Mouse (Mus musculus) liver, embryonic 18 days (tissue): ENCODE measurements around the gene Gm28827. TPM values are rescaled to one million over a fixed set of nuclear protein-coding genes. Genes with fewer than 3 reads are reported as not detected.

Experiments used
- polyA plus RNA-seq: library from polyadenylated mRNA; depleted of rRNA; stranded (reverse); fragments of >200 nt; gene quantifications from 2 replicates; pipeline ENCODE4 v1.2.3, GENCODE M21; 2012; rRNA removed

The Gm28827 gene
- polyA plus RNA-seq, result not detected in 2 replicates

DNA sequence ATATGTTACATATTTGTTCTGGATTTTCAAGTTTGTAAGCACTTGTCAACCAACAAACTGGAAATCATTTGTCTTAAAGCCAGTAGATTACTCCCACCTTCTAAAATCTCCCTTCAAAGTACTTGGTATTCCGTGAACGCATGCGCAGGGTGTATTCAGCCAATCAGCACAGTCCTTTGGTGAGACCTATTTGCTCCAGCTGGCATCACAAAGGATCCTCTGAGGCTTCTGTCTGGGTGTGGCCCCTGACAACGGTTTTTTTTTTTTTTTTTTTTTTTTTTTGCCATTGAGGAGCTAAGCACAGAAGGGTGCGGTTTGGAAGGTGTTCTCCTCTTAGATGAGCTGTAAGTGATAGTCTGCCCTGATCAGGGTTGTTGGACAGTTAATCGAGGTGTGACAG, at the start of gene Gm28827:
Gene Gm28827 (plus strand): TSS at position 301 of the 400 bp plus-strand sequence.

